Mouse (Mus musculus) limb, embryonic 10.5 days (tissue): ENCODE results near the gene Steap3. TPM values are rescaled to one million over a fixed set of nuclear protein-coding genes. Genes with fewer than 3 reads are reported as not detected.

ENCODE experiments used
- DNase-seq: peaks from one replicate; pipeline ENCODE4 v3.0.0-alpha.2; 2017; ENCODE audit warnings: low spot score
- H3K27ac ChIP-seq: fragments of 300-500 bp; sonication (generic); 2 replicates; pipeline ENCODE4 v1.5.1; 2016; ENCODE audit warnings: mild to moderate bottlenecking
- H3K27me3 ChIP-seq: fragments of 300-500 bp; sonication (generic); 2 replicates; pipeline ENCODE4 v1.6.1; 2016; ENCODE audit warnings: low read depth, mild to moderate bottlenecking; ENCODE audit not compliant: poor library complexity, severe bottlenecking
- H3K36me3 ChIP-seq: fragments of 300-500 bp; sonication (generic); 2 replicates; pipeline ENCODE4 v1.6.1; 2016; ENCODE audit warnings: mild to moderate bottlenecking, moderate library complexity
- H3K4me1 ChIP-seq: fragments of 300-500 bp; sonication (generic); 2 replicates; pipeline ENCODE4 v1.6.1; 2016
- H3K4me3 ChIP-seq: fragments of 300-500 bp; sonication (generic); 2 replicates; pipeline ENCODE4 v1.5.1; 2016; ENCODE audit warnings: mild to moderate bottlenecking, moderate library complexity
- H3K9me3 ChIP-seq: fragments of 300-500 bp; sonication (generic); replicated peaks from 2 replicates; pipeline ENCODE4 v1.6.1; 2016; ENCODE audit warnings: mild to moderate bottlenecking
- WGBS: fragments of 180-500 bp; shearing (Covaris S2); methylation state at CpG from one replicate; pipeline ENCODE4 v1.1.7; 2016; 5-methylcytosine and 5-hydroxymethylcytosine counted together
- polyA plus RNA-seq: library from polyadenylated mRNA; unstranded; fragments of >200 nt; fragmentation: Nextera tagmentation; extraction: Ambion mirVana; gene quantifications from 2 replicates; pipeline ENCODE4 v1.2.1, GENCODE M21; 2016

The Steap3 gene
- polyA plus RNA-seq, 1 experiment from 2014 or later, result 4.5 TPM

- H3K9me3 ChIP-seq, result no peaks in the 10 kb centered on the region
- no peak for DNase-seq
- 76% methylated on average over 3 of the region's 3 CpGs for WGBS
- H3K36me3 ChIP-seq, result no peaks in the 10 kb centered on the region
- no peak overlapping the region for H3K27ac ChIP-seq
- H3K4me3 ChIP-seq, result no peak overlapping the region
- no peaks in the 10 kb centered on the region for H3K4me1 ChIP-seq
- H3K27me3 ChIP-seq, result no peaks in the 10 kb centered on the region
Measured at GRCm38 (mm10) chr1:120247351-120247750, 25.2 kb downstream of the Steap3 start.

- H3K27ac ChIP-seq, result no peak overlapping the region
- no peaks in the 10 kb centered on the region for H3K4me1 ChIP-seq
- H3K9me3 ChIP-seq, result no peaks in the 10 kb centered on the region
- no peak overlapping the region for H3K4me3 ChIP-seq
- DNase-seq, result no peak
- H3K27me3 ChIP-seq, result no peaks in the 10 kb centered on the region
- no peaks in the 10 kb centered on the region for H3K36me3 ChIP-seq
- WGBS, result 96% methylated on average over 8 of the region's 8 CpGs
Measured at GRCm38 (mm10) chr1:120246946-120247345, 25.6 kb downstream of the Steap3 start.

- Histone ChIP-seq H3K9me3 (no peaks in the 10 kb centered on the region), H3K27ac (no peak overlapping the region), H3K4me1 (no peaks in the 10 kb centered on the region), H3K36me3 (no peaks in the 10 kb centered on the region), H3K4me3 (no peak overlapping the region), H3K27me3 (no peaks in the 10 kb centered on the region)
- WGBS, result 68% methylated on average over 4 of the region's 4 CpGs
- no peak for DNase-seq
Measured at GRCm38 (mm10) chr1:120245661-120246131, 26.8 kb downstream of the Steap3 start.

- H3K4me3 ChIP-seq, result no peak overlapping the region
- no peaks in the 10 kb centered on the region for H3K9me3 ChIP-seq
- WGBS, result 94% methylated on average over 11 of the region's 11 CpGs
- H3K36me3 ChIP-seq, result no peaks in the 10 kb centered on the region
- no peaks in the 10 kb centered on the region for H3K4me1 ChIP-seq
- H3K27me3 ChIP-seq, result no peaks in the 10 kb centered on the region
- H3K27ac ChIP-seq, result no peak overlapping the region
- DNase-seq, result no peak
Measured at GRCm38 (mm10) chr1:120244646-120245045, 27.9 kb downstream of the Steap3 start.

GRCm38 (mm10) chr1:120243987-120244386 is 28.5 kb downstream of the Steap3 start:
- H3K36me3 ChIP-seq, result no peaks in the 10 kb centered on the region
- no peaks in the 10 kb centered on the region for H3K27me3 ChIP-seq
- H3K9me3 ChIP-seq, result no peaks in the 10 kb centered on the region
- no peaks in the 10 kb centered on the region for H3K4me1 ChIP-seq
- WGBS, result 83% methylated on average over 11 of the region's 11 CpGs
- no peak for DNase-seq
- H3K4me3 ChIP-seq, result no peak overlapping the region
- H3K27ac ChIP-seq, result no peak overlapping the region

GRCm38 (mm10) chr1:120237068-120237467 is 35.4 kb downstream of the Steap3 start:
- no peaks in the 10 kb centered on the region for H3K27me3 ChIP-seq
- H3K4me3 ChIP-seq, result no peak overlapping the region
- no peaks in the 10 kb centered on the region for H3K9me3 ChIP-seq
- H3K36me3 ChIP-seq, result no peaks in the 10 kb centered on the region
- no peak for DNase-seq
- WGBS, result 88% methylated on average over 1 of the region's 1 CpGs
- H3K4me1 ChIP-seq, result no peaks in the 10 kb centered on the region
- H3K27ac ChIP-seq, result no peak overlapping the region

GRCm38 (mm10) chr1:120236424-120236823 is 36.1 kb downstream of the Steap3 start:
- H3K27me3 ChIP-seq, result no peaks in the 10 kb centered on the region
- no peaks in the 10 kb centered on the region for H3K9me3 ChIP-seq
- no peak for DNase-seq
- no peaks in the 10 kb centered on the region for H3K4me1 ChIP-seq
- no peaks in the 10 kb centered on the region for H3K36me3 ChIP-seq
- no peak overlapping the region for H3K27ac ChIP-seq
- WGBS, result 91% methylated on average over 14 of the region's 14 CpGs
- H3K4me3 ChIP-seq, result no peak overlapping the region

GRCm38 (mm10) chr1:120235631-120236215 is 36.8 kb downstream of the Steap3 start:
- Histone ChIP-seq H3K36me3 (no peaks in the 10 kb centered on the region), H3K4me1 (no peaks in the 10 kb centered on the region), H3K4me3 (no peak overlapping the region), H3K27ac (no peak overlapping the region), H3K9me3 (no peaks in the 10 kb centered on the region), H3K27me3 (no peaks in the 10 kb centered on the region)
- DNase-seq, result no peak
- WGBS, result 89% methylated on average over 6 of the region's 6 CpGs

- Histone ChIP-seq H3K9me3 (no peaks in the 10 kb centered on the region), H3K27me3 (peaks cover 6% of the 10 kb centered on the region; the same call in 1 of the 2 replicates), H3K27ac (no peak overlapping the region), H3K36me3 (no peaks in the 10 kb centered on the region), H3K4me3 (no peak overlapping the region), H3K4me1 (peaks cover 8% of the 10 kb centered on the region)
- DNase-seq, result no peak
- WGBS, result 75% methylated on average over 6 of the region's 6 CpGs
Measured at GRCm38 (mm10) chr1:120232170-120232569, 40.3 kb downstream of the Steap3 start.

- no peaks in the 10 kb centered on the region for H3K9me3 ChIP-seq
- 44% methylated on average over 6 of the region's 6 CpGs for WGBS
- peaks cover 16% of the 10 kb centered on the region for H3K4me1 ChIP-seq
- H3K27ac ChIP-seq, result no peak overlapping the region
- no peaks in the 10 kb centered on the region for H3K36me3 ChIP-seq
- no peak overlapping the region for H3K4me3 ChIP-seq
- peak; percentile 43 for DNase-seq
- peaks cover 6% of the 10 kb centered on the region; the same call in 1 of the 2 replicates for H3K27me3 ChIP-seq
Measured at GRCm38 (mm10) chr1:120231334-120231733, 41.2 kb downstream of the Steap3 start.

GRCm38 (mm10) chr1:120229723-120230471 is 42.6 kb downstream of the Steap3 start:
- 72% methylated on average over 10 of the region's 10 CpGs for WGBS
- no peak for DNase-seq
- no peak overlapping the region for H3K4me3 ChIP-seq

GRCm38 (mm10) chr1:120223613-120224012 is 48.9 kb downstream of the Steap3 start:
- WGBS, result 75% methylated on average over 4 of the region's 4 CpGs
- Histone ChIP-seq H3K27me3 (peaks cover 6% of the 10 kb centered on the region; the same call in 1 of the 2 replicates), H3K27ac (no peak overlapping the region), H3K9me3 (no peaks in the 10 kb centered on the region), H3K36me3 (no peaks in the 10 kb centered on the region), H3K4me1 (peaks cover 25% of the 10 kb centered on the region), H3K4me3 (no peak overlapping the region)
- no peak for DNase-seq

More at GRCm38 (mm10) chr1:120229723-120230471, 42.6 kb downstream of the Steap3 start:
- Histone ChIP-seq H3K27me3 (peaks cover 6% of the 10 kb centered on the region; the same call in 1 of the 2 replicates), H3K36me3 (no peaks in the 10 kb centered on the region), H3K4me1 (peaks cover 21% of the 10 kb centered on the region), H3K27ac (0 out of 2 replicates have a peak overlapping the region, but pooled peaks have one; percentile 64), H3K9me3 (no peaks in the 10 kb centered on the region)

- no peaks in the 10 kb centered on the region for H3K27me3 ChIP-seq
- WGBS, result 55% methylated on average over 2 of the region's 2 CpGs
- H3K27ac ChIP-seq, result no peak overlapping the region
- no peaks in the 10 kb centered on the region for H3K9me3 ChIP-seq
- no peak overlapping the region for H3K4me3 ChIP-seq
- no peak for DNase-seq
- no peaks in the 10 kb centered on the region for H3K36me3 ChIP-seq
- H3K4me1 ChIP-seq, result peaks cover 16% of the 10 kb centered on the region
Measured at GRCm38 (mm10) chr1:120221285-120221684, 51.2 kb downstream of the Steap3 start.
